Mouse (Mus musculus) brain, embryonic 14.5 days (tissue): Measurements from ENCODE around the gene Mtcl1. TPM values are rescaled to one million over a fixed set of nuclear protein-coding genes. Genes with fewer than 3 reads are reported as not detected.
A peak's percentile ranks its signal among the peaks of the same experiment; 100 is the strongest.

Experiments
- DNase-seq: peaks from one replicate; pipeline ENCODE4 v3.0.0-alpha.2; 2011; ENCODE audit warnings: low read depth
- CTCF ChIP-seq: fragments of 200-500 bp; IDR thresholded peaks from 2 replicates; pipeline ENCODE4 v1.5.1; 2012; ENCODE audit warnings: inconsistent platforms, mild to moderate bottlenecking, moderate library complexity, borderline replicate concordance; ENCODE audit not compliant: insufficient read depth, insufficient read length; ENCODE audit errors: extremely low read depth
- POLR2A ChIP-seq: fragments of 200-500 bp; IDR thresholded peaks from 2 replicates; pipeline ENCODE4 v1.6.1; 2012; ENCODE audit warnings: mild to moderate bottlenecking, inconsistent platforms, borderline replicate concordance; ENCODE audit not compliant: poor library complexity, insufficient read depth, insufficient read length, severe bottlenecking; ENCODE audit errors: extremely low read depth
- polyA plus RNA-seq: library from polyadenylated mRNA; depleted of rRNA; stranded (reverse); fragments of >200 nt; gene quantifications from 2 replicates; pipeline ENCODE4 v1.2.3, GENCODE M21; 2012; rRNA removed

The Mtcl1 gene
- polyA plus RNA-seq: 18.8 and 34.8 TPM in 2 replicates

DNA sequence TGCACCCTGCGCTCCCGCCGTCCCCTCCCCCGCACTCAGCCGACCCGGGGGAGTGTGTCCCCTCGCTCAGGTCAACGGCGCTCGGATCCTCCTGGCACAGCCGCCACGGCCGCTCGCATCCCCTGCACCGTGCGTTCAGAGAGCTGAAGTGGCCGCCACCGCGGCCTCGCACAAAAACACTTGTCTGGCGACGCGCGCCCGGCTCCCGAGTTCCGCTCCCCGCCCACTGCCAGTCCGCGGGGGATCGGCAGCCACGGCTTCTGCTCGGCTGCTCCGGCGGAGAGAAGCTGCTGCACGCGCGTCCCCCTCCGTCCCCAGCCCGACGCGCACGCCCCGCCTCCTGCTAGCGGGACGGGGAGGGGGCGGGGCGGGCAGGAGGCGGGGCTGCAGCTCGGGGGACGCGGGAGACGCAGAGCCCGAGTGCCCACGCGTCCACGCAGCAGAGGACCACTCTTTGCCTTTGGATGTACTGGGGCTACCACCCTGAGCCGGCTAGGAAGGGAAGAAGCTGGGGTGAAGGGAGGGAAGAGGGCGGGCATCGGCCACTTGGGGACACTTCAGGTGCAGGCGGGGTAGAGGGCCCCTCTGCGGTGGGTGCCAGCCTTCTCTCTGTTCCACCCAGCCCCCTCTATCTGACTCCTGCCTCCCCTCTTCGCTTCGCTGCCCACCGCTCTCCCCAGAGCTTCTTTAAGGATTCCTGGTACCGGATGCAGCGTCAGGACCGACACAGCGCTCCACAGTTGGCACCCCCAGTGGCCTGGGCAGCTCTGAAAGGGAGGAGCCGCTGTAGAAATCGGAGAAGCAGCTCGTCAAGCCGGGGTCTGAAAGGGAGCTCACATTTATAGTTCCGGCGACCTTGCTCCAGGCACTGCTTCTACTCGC, at the start of gene Mtcl1:
TSS of gene Mtcl1 (minus strand) at position 291 of the 882 bp plus-strand sequence.
- TF ChIP-seq CTCF (no peak), POLR2A (peak; percentile 80)
- peak; percentile 96 for DNase-seq

DNA sequence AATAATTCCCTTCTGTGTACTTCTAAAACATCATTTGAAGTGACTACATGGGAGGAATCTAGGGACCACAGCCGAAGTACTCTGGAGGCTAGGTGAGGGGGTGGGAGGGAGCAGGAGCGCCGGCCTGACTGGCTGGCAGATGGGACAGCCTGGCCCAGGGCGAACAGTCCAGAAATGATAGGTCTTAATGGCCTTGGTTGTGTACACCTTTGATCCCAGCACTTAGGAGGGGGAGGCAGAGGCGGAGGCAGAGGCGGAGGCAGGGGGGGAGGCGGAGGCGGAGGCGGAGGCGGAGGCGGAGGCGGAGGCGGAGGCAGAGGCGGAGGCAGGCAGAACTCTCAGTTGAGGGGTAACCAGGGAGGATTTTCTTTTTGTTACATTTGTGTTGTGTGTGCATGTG, 49.0 kb upstream of the Mtcl1 start:
- DNase-seq: no peak

DNA sequence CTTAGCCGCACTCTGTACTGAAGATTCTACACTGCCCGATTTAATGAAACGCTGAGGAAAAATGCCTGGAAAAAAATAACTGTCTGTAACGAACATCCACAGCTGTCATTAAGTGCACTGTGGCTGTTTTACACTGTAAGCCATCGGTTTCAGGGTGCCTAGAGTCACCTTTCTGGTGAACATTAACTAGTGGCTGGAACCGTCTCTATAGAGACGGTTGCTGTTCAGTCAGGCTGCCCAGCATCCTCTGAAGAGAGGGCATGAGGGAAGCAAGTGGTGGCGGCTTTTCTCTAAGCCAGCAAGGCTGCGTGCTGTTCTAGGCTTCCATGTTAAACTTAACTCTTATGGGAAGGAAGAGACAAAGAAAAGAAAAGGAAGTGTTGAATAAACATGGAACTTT, 47.0 kb upstream of the Mtcl1 start:
- TF ChIP-seq CTCF (no peak), POLR2A (no peak)
- DNase-seq: no peak

More for the DNA sequence above, 49.0 kb upstream of the Mtcl1 start:
- TF ChIP-seq CTCF: no peak
- no peak for TF ChIP-seq POLR2A

DNA sequence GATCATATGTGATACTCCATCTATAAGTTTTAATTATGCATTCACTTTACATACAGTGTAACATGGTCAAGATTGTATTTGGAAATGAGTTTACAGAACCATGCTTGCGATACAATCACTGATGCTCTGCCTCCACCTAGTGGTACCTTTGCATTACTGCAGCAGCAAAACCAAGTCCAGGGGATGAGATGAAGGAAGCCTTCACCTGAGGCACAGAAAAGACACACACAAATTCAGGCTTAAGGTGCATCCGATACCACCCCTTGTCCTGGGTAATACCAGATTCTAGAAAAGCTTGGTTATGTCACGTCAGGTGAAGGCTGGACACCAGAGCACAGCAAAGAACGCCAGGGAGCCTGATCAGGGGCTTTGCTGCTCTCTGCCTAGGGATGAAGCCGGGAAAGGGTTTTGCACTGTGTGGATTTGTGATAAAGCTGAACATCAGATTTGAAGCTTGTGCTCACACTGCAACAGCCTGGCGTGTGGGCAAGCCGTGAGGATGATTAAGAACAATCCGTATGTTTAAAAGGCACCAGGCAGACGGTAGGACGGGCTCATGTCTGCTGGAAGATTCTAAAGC, 40.6 kb upstream of the Mtcl1 start:
- no peak for TF ChIP-seq POLR2A
- peak; percentile 88 for TF ChIP-seq CTCF
- DNase-seq: peak; percentile 86

DNA sequence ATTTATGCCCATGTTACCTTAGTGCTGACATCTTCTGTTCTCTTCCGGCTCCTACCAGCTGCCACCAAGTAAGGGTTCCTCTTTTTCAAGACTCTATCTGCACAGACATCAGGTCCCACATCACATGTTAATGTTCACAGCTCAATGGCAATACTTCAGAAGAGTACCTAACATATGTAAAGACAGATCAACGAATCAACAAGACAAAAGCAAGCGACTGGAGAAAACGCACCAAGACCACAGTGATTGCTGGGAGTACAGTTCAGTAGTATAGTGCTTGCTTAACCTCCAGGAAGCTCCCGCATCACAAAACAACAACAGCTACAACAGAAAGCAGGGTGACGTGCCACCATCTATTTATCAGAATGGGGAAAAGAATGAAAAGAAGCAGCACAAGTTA, 37.0 kb upstream of the Mtcl1 start:
- TF ChIP-seq POLR2A (no peak), CTCF (no peak)
- no peak for DNase-seq

DNA sequence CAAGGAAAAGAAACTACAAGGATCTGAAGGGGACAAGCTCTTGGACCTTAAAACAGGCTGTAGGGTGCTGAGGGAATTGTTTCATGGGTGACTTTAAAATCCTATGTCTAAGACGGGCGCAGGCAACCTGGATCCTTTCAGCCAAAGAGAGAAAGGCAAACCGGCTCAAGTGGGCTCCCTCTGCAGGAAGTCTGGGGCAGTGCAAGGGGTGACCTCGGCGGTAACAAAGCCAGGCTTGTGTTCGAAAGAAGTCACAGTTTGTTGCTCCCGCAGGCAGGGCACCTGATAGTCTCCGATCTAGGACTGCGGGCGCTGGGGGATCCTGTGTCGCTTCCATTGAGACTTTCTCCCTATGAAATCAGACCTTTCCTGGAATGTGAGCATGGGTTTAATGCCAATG, 36.2 kb upstream of the Mtcl1 start:
- DNase-seq: peak; percentile 85
- peak; percentile 98 for TF ChIP-seq CTCF
- no peak for TF ChIP-seq POLR2A

DNA sequence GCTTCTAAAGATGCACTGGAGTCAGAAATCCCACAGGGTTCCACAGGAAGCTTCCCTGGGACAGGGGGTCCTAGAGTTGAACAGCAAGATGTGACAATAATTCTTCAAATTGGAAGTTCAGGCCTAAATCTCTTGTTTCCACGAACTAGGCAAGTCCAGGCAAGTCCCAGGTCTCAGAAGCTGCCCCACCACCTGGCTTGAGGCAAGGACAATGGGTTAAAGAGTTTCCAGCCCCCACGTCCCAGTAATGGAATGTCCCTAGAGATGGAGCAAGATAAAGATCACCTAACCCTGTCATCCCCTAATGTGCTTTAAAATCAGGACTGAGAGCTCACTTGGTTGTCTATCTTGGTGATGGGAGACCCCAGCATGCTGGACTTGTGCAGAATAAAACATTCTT, 35.4 kb upstream of the Mtcl1 start:
- no peak for DNase-seq
- TF ChIP-seq CTCF (no peak), POLR2A (no peak)

DNA sequence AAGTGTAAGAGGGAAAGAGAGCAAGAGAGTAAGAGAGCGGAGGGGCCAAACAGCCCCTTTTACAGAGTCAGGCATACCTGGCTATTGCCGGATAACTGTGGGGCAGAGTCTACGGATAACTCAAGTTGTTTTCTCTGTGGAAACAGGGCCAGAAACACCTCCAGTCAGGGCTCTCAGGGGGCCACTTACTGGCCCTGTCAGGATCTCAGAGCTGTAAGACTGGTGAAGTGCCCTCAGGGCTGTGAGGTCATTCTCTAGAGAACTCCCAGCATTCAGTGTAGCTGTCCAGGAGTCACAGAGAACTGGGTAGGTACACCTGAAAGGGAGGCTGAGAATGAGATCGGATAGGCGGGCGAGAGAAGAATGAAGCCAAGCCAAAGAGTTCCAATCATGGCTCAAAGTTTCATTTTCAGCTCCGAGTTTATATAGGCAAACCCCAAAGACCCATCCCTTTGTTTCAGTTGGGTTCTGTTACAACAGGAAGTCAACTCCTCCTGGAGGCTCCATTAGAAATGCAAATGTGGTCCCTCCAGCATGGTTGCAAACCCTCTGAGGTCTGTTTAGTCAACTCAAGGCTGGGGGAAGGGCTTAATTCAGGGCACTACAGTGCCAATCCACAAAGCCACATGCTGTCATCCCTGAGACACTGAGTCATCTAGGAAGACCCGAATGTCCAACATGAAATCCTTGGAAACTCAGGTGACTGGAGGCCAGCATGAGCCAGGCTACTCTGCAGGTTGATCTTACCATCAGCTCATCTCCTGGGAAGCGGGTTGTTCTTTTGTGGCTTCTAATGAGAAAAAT, 34.3 kb upstream of the Mtcl1 start:
- no peak for DNase-seq
- no peak for TF ChIP-seq CTCF
- TF ChIP-seq POLR2A: no peak

- TF ChIP-seq CTCF (no peak), POLR2A (no peak)
- DNase-seq: no peak
Observed at GRCm38 (mm10) chr17:66481295-66481694, 31.7 kb upstream of the Mtcl1 start.

DNA sequence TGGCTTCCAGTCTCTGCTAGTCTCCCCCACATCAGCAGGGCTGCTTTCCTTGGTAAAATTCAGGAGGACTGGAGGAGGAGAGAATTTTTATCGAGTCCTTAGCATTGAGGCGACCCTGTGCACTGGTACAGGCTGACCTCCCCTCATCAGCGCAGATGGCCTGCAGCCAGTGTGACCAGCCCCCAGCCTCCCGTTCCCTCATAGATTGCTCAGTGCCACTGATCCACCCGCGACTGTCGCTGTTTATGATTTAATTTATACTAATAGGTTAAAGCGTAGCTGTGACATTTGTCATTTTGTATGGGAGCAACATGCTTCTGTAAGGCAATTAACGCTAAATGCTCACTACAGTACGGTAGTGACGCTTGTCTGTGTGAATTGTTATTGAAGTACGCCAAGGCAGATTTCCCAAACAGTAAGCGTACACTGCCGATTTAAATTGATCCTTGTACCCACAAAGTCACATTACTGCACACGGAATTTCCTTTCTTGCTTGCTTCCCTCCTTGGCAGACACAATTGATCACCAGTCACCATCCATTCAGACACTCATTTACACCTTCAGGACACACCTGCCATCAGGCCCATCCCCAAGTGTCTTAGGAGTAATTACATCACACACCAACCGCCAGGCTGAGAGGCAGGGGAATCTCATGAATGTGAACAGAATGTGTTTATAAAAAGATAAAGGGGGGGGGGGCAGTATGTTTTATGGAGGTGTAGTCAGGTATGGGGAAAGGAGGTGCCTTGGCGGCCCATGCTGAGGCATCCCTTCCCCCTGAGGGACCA, 31.1 kb upstream of the Mtcl1 start:
- TF ChIP-seq POLR2A (no peak), CTCF (no peak)
- peak; percentile 67 for DNase-seq
